ENCODE assay signal across 8 mouse cellular contexts in genomic region chr4:129624281-129625028, GRCm38 (mm10). TPM values are rescaled to one million over a fixed set of nuclear protein-coding genes. Genes with fewer than 3 reads are reported as not detected.
DNase-seq lines count a peak whose midpoint lies in the region; ATAC-seq and TF ChIP-seq lines count a peak whose summit lies in the region.

No protein-coding gene starts in this region.

- WGBS in heart, embryonic 11.5 days (ENCODE audit: insufficient replicate concordance), result 1% methylated on average over 18 of the region's 18 CpGs
- under 1% methylated on average over 18 of the region's 18 CpGs for WGBS in kidney, embryonic 16.5 days
- WGBS in liver, adult 2 months, result 7% methylated on average over 18 of the region's 18 CpGs

- peak overlapping the region; percentile 78 for H3K27ac ChIP-seq in heart, embryonic 11.5 days (ENCODE audit: low read depth, low read length)
- peak overlapping the region; percentile 93 for H3K27ac ChIP-seq in kidney, embryonic 16.5 days (ENCODE audit: low read length)
- H3K27ac ChIP-seq in liver, adult 2 months (replicated peaks; ENCODE audit: insufficient read depth, low read depth, low read length), result peak overlapping the region; percentile 70

- peak; percentile 30; the same call in 1 of the 2 replicates for TF ChIP-seq POLR2A in brain, embryonic 14.5 days (IDR thresholded peaks at IDR 0.05; ENCODE audit: borderline replicate concordance, extremely low read depth, insufficient read depth, insufficient read length, poor library complexity, severe bottlenecking)
- no peak for TF ChIP-seq POLR2A in liver, adult 2 months (IDR thresholded peaks at IDR 0.05; ENCODE audit: extremely low read depth, insufficient read depth, low read length)

- peak overlapping the region; percentile 82; the same call in 1 of the 2 replicates for H3K9ac ChIP-seq in heart, embryonic 11.5 days (ENCODE audit: low read depth, low read length)
- peak overlapping the region; percentile 90 for H3K9ac ChIP-seq in kidney, embryonic 16.5 days (replicated peaks; ENCODE audit: low read length)
- H3K9ac ChIP-seq in liver, adult 2 months (ENCODE audit: low read depth, low read length), result no peak overlapping the region; the same call in 1 of the 2 replicates

- H3K4me3 ChIP-seq in heart, embryonic 11.5 days (ENCODE audit: low read depth, low read length), result peak overlapping the region; percentile 69
- peak overlapping the region; percentile 82 for H3K4me3 ChIP-seq in kidney, embryonic 16.5 days (ENCODE audit: low read length)
- H3K4me3 ChIP-seq in liver, adult 2 months (ENCODE audit: insufficient read depth, low read depth, low read length), result peak overlapping the region; percentile 67

- DNase-seq in CD4-positive, CD25-positive, alpha-beta regulatory T cell, adult 2 months (ENCODE audit: low read depth, low spot score), result peak; percentile 95
- DNase-seq in brain, embryonic 14.5 days (ENCODE audit: low read depth), result peak; percentile 98
- peak; percentile 88 for DNase-seq in liver, adult 2 months (ENCODE audit: extremely low read depth, low read depth, low spot score)
- peak; percentile 90 for DNase-seq in splenic B cell, adult 2 months (ENCODE audit: low read depth, low spot score)

- no peaks in the 10 kb centered on the region for H3K9me3 ChIP-seq in heart, embryonic 11.5 days (replicated peaks; ENCODE audit: control insufficient read depth, low read length)
- H3K9me3 ChIP-seq in kidney, embryonic 16.5 days (ENCODE audit: low read length), result no peaks in the 10 kb centered on the region

- peaks cover 22% of the 10 kb centered on the region for H3K4me1 ChIP-seq in heart, embryonic 11.5 days (ENCODE audit: control insufficient read depth, insufficient read depth, low read length)
- H3K4me1 ChIP-seq in kidney, embryonic 16.5 days (ENCODE audit: insufficient read depth, low read length), result peaks cover 34% of the 10 kb centered on the region
- peaks cover 10% of the 10 kb centered on the region for H3K4me1 ChIP-seq in liver, adult 2 months (ENCODE audit: control insufficient read depth, insufficient read depth, low read length)

- no peak for TF ChIP-seq CTCF in brain, embryonic 14.5 days (IDR thresholded peaks at IDR 0.05; ENCODE audit: borderline replicate concordance, extremely low read depth, insufficient read depth, insufficient read length)
- no peak for TF ChIP-seq CTCF in liver, adult 2 months (IDR thresholded peaks at IDR 0.05; ENCODE audit: low read depth, low read length)

- H3K27me3 ChIP-seq in heart, embryonic 11.5 days (ENCODE audit: control insufficient read depth, insufficient read depth, low read length), result no peaks in the 10 kb centered on the region
- no peaks in the 10 kb centered on the region for H3K27me3 ChIP-seq in kidney, embryonic 16.5 days (ENCODE audit: insufficient read depth, low read length)
- no peaks in the 10 kb centered on the region for H3K27me3 ChIP-seq in liver, adult 2 months (ENCODE audit: control insufficient read depth, insufficient read depth, low read length)
- H3K27me3 ChIP-seq in splenic B cell, adult 2 months (ENCODE audit: control insufficient read depth, insufficient read depth, low read length, poor library complexity, severe bottlenecking), result no peaks in the 10 kb centered on the region

- ATAC-seq in erythroblast, adult 5-6 weeks (replicated peaks; ENCODE audit: low FRiP score, poor library complexity, severe bottlenecking), result peak; percentile 94
- peak; percentile 86 for ATAC-seq in heart, embryonic 11.5 days (replicated peaks; ENCODE audit: insufficient number of reproducible peaks, low FRiP score, low TSS enrichment)
- peak; percentile 93 for ATAC-seq in kidney, embryonic 16.5 days (ENCODE audit: low FRiP score, low TSS enrichment)
- peak; percentile 90 for ATAC-seq in monocyte, adult 5-6 weeks (replicated peaks; ENCODE audit: insufficient number of reproducible peaks, low FRiP score, low TSS enrichment, poor library complexity, severe bottlenecking)

- H3K36me3 ChIP-seq in heart, embryonic 11.5 days (ENCODE audit: control insufficient read depth, insufficient read depth, low read length), result peaks cover 18% of the 10 kb centered on the region
- peaks cover 39% of the 10 kb centered on the region for H3K36me3 ChIP-seq in kidney, embryonic 16.5 days (ENCODE audit: insufficient read depth, low read length)
- H3K36me3 ChIP-seq in liver, adult 2 months (ENCODE audit: control insufficient read depth, insufficient read depth, low read length), result peaks cover 13% of the 10 kb centered on the region
- peaks cover 2% of the 10 kb centered on the region; the same call in 1 of the 2 replicates for H3K36me3 ChIP-seq in splenic B cell, adult 2 months (ENCODE audit: control insufficient read depth, insufficient read depth, low read length, poor library complexity, severe bottlenecking)

- 0 out of 2 replicates have a peak, but pooled peaks cover 4% of the 10 kb centered on the region for H3K79me2 ChIP-seq in liver, adult 2 months (ENCODE audit: control insufficient read depth, insufficient read depth, low read length)

- peak overlapping the region; percentile 84 for H3K4me2 ChIP-seq in heart, embryonic 11.5 days
- peak overlapping the region; percentile 81 for H3K4me2 ChIP-seq in kidney, embryonic 16.5 days (replicated peaks; ENCODE audit: low read depth, low read length)

RNA-seq across cellular contexts. Expression of gene Ccdc28b, which starts 0.7 kb away (rescaled TPM):
- 108 and 116 TPM in 2 replicates for polyA plus RNA-seq in brain, embryonic 14.5 days (2012; rRNA removed)
- 2.1 and 22.4 TPM in 2 replicates for total RNA-seq in erythroblast, adult 5-6 weeks (2015; ENCODE audit: low replicate concordance)
- 5.2 and 11.7 TPM in 2 replicates for total RNA-seq in erythroblast, adult 5-6 weeks (2017; ENCODE audit: low replicate concordance)
- polyA plus RNA-seq in heart, embryonic 11.5 days (2014; fragmentation: Nextera tagmentation; extraction: Ambion mirVana), result 41.4 and 46.5 TPM in 2 replicates
- polyA plus RNA-seq in kidney, embryonic 16.5 days (2015; fragmentation: Nextera tagmentation; extraction: Ambion mirVana), result 64.1 and 71.7 TPM in 2 replicates
- total RNA-seq in liver, adult 2 months (2014; rRNA removed), result 9.3 and 9.7 TPM in 2 replicates
- 7.2 and 7.6 TPM in 2 replicates for polyA plus RNA-seq in liver, adult 2 months (2012; rRNA removed)
- 30.9 to 112 TPM (median 62.0 TPM) in 3 replicates for total RNA-seq in monocyte, adult 5-6 weeks (2017)

RNA-seq across cellular contexts. Expression of gene Iqcc, which starts 5.6 kb away (rescaled TPM):
- 32.3 and 38.9 TPM in 2 replicates for polyA plus RNA-seq in brain, embryonic 14.5 days (2012; rRNA removed)
- 1.7 and 2.7 TPM in 2 replicates for total RNA-seq in erythroblast, adult 5-6 weeks (2015; ENCODE audit: low replicate concordance)
- total RNA-seq in erythroblast, adult 5-6 weeks (2017; ENCODE audit: low replicate concordance), result 0.98 and 2.6 TPM in 2 replicates
- polyA plus RNA-seq in heart, embryonic 11.5 days (2014; fragmentation: Nextera tagmentation; extraction: Ambion mirVana), result 23.3 and 24.5 TPM in 2 replicates
- 34.8 and 38.2 TPM in 2 replicates for polyA plus RNA-seq in kidney, embryonic 16.5 days (2015; fragmentation: Nextera tagmentation; extraction: Ambion mirVana)
- 10.3 and 11.3 TPM in 2 replicates for total RNA-seq in liver, adult 2 months (2014; rRNA removed)
- 21.0 and 23.0 TPM in 2 replicates for polyA plus RNA-seq in liver, adult 2 months (2012; rRNA removed)
- total RNA-seq in monocyte, adult 5-6 weeks (2017), result 13.5 to 20.9 TPM (median 15.1 TPM) in 3 replicates

RNA-seq across cellular contexts. Expression of gene Dcdc2b, which starts 10.4 kb away (rescaled TPM):
- polyA plus RNA-seq in brain, embryonic 14.5 days (2012; rRNA removed), result 4.5 and 7.4 TPM in 2 replicates
- not detected in 2 replicates for total RNA-seq in erythroblast, adult 5-6 weeks (2015; ENCODE audit: low replicate concordance)
- total RNA-seq in erythroblast, adult 5-6 weeks (2017; ENCODE audit: low replicate concordance), result not detected in 2 replicates
- polyA plus RNA-seq in heart, embryonic 11.5 days (2014; fragmentation: Nextera tagmentation; extraction: Ambion mirVana), result 1.1 and 2.7 TPM in 2 replicates
- polyA plus RNA-seq in kidney, embryonic 16.5 days (2015; fragmentation: Nextera tagmentation; extraction: Ambion mirVana), result 2.6 and 3.2 TPM in 2 replicates
- 0.54 and 1.6 TPM in 2 replicates for total RNA-seq in liver, adult 2 months (2014; rRNA removed)
- 1.3 and 1.4 TPM in 2 replicates for polyA plus RNA-seq in liver, adult 2 months (2012; rRNA removed)
- 0.78 TPM in 1 of 3 replicates, not detected in the others for total RNA-seq in monocyte, adult 5-6 weeks (2017)

RNA-seq across cellular contexts. Expression of gene Txlna, which starts 16.4 kb away (rescaled TPM):
- 55.6 and 57.8 TPM in 2 replicates for polyA plus RNA-seq in brain, embryonic 14.5 days (2012; rRNA removed)
- total RNA-seq in erythroblast, adult 5-6 weeks (2015; ENCODE audit: low replicate concordance), result 6.7 and 10.0 TPM in 2 replicates
- 11.3 and 20.8 TPM in 2 replicates for total RNA-seq in erythroblast, adult 5-6 weeks (2017; ENCODE audit: low replicate concordance)
- polyA plus RNA-seq in heart, embryonic 11.5 days (2014; fragmentation: Nextera tagmentation; extraction: Ambion mirVana), result 58.3 and 60.2 TPM in 2 replicates
- 89.5 and 94.4 TPM in 2 replicates for polyA plus RNA-seq in kidney, embryonic 16.5 days (2015; fragmentation: Nextera tagmentation; extraction: Ambion mirVana)
- 8.2 and 10.2 TPM in 2 replicates for total RNA-seq in liver, adult 2 months (2014; rRNA removed)
- polyA plus RNA-seq in liver, adult 2 months (2012; rRNA removed), result 11.9 and 15.1 TPM in 2 replicates
- total RNA-seq in monocyte, adult 5-6 weeks (2017), result 27.6 to 67.4 TPM (median 64.4 TPM) in 3 replicates

RNA-seq across cellular contexts. Expression of gene Tmem234, which starts 24.0 kb away (rescaled TPM):
- 156 and 169 TPM in 2 replicates for polyA plus RNA-seq in brain, embryonic 14.5 days (2012; rRNA removed)
- total RNA-seq in erythroblast, adult 5-6 weeks (2015; ENCODE audit: low replicate concordance), result 37.9 and 60.8 TPM in 2 replicates
- 82.2 and 119 TPM in 2 replicates for total RNA-seq in erythroblast, adult 5-6 weeks (2017; ENCODE audit: low replicate concordance)
- 170 and 177 TPM in 2 replicates for polyA plus RNA-seq in heart, embryonic 11.5 days (2014; fragmentation: Nextera tagmentation; extraction: Ambion mirVana)
- polyA plus RNA-seq in kidney, embryonic 16.5 days (2015; fragmentation: Nextera tagmentation; extraction: Ambion mirVana), result 216 and 221 TPM in 2 replicates
- 65.6 and 67.5 TPM in 2 replicates for total RNA-seq in liver, adult 2 months (2014; rRNA removed)
- polyA plus RNA-seq in liver, adult 2 months (2012; rRNA removed), result 75.8 and 93.6 TPM in 2 replicates
- total RNA-seq in monocyte, adult 5-6 weeks (2017), result 189 to 234 TPM (median 226 TPM) in 3 replicates

Comparison
In these comparisons a context has a peak if more than half of its experiments do, and no peak if none do; other contexts are left out.
1. Peak in every context shown above with its lines: DNase-seq, ATAC-seq, H3K4me3 ChIP-seq and H3K27ac ChIP-seq.